Mouse (Mus musculus) midbrain, embryonic 12.5 days (tissue): ENCODE measurements around the gene Fgfr2. TPM values are rescaled to one million over a fixed set of nuclear protein-coding genes. Genes with fewer than 3 reads are reported as not detected.

Source experiments
- ATAC-seq: fragments of 200-750 bp; cut with Nextera tagmentation; 2 replicates; pipeline ENCODE4 v1.8.0; 2017; ENCODE audit warnings: low read depth, moderate TSS enrichment, moderate library complexity; ENCODE audit not compliant: low FRiP score
- H3K27ac ChIP-seq: fragments of 300-500 bp; sonication (generic); replicated peaks from 2 replicates; pipeline ENCODE4 v1.5.1; 2016; ENCODE audit warnings: mild to moderate bottlenecking
- H3K27me3 ChIP-seq: fragments of 300-500 bp; sonication (generic); 2 replicates; pipeline ENCODE4 v1.6.1; 2016; ENCODE audit warnings: mild to moderate bottlenecking
- H3K36me3 ChIP-seq: fragments of 300-500 bp; sonication (generic); 2 replicates; pipeline ENCODE4 v1.6.1; 2016
- H3K4me1 ChIP-seq: fragments of 300-500 bp; sonication (generic); 2 replicates; pipeline ENCODE4 v1.6.1; 2016
- H3K4me2 ChIP-seq: fragments of 300-500 bp; sonication (generic); replicated peaks from 2 replicates; pipeline ENCODE4 v1.6.1; 2016; ENCODE audit warnings: mild to moderate bottlenecking, moderate library complexity
- H3K4me3 ChIP-seq: fragments of 300-500 bp; sonication (generic); 2 replicates; pipeline ENCODE4 v1.5.1; 2016; ENCODE audit warnings: mild to moderate bottlenecking
- H3K9ac ChIP-seq: fragments of 300-500 bp; sonication (generic); replicated peaks from 2 replicates; pipeline ENCODE4 v1.6.1; 2016; ENCODE audit warnings: mild to moderate bottlenecking, moderate library complexity
- H3K9me3 ChIP-seq: fragments of 300-500 bp; sonication (generic); 2 replicates; pipeline ENCODE4 v1.6.1; 2016; ENCODE audit warnings: mild to moderate bottlenecking
- WGBS: fragments of 180-500 bp; shearing (Covaris S2); methylation state at CpG from one replicate; pipeline ENCODE4 v1.1.7; 2016; 5-methylcytosine and 5-hydroxymethylcytosine counted together
- polyA plus RNA-seq: library from polyadenylated mRNA; unstranded; fragments of >200 nt; fragmentation: Nextera tagmentation; extraction: Ambion mirVana; gene quantifications from 2 replicates; pipeline ENCODE4 v1.2.1, GENCODE M21; 2016

Fgfr2 gene
- polyA plus RNA-seq, 1 experiment from 2014 or later = 96.5 TPM

DNA sequence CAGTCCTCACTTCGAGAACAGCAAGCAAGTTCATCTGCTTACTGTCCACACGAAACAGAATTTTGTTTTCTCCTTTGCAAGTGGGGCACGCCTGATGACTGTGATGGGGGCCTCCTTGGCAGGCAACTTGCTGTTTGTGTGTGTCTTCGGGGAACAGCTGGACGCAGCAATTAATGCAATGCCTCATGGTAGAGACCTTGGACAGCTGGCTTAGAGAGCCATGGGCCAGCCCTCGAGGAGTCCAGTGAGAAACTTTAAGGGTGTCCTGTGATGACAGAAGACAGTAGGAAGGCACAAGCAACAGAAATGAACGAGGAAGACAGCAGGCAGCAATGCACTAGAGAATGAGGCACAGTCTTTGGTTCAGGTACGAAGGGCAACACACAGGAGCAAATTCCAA, 852.8 kb downstream of the Fgfr2 start:
- no peaks in the 10 kb centered on the region for H3K4me1 ChIP-seq
- H3K27me3 ChIP-seq = no peaks in the 10 kb centered on the region
- no peak overlapping the region for H3K27ac ChIP-seq
- WGBS = 90% methylated on average over 8 of the region's 8 CpGs
- ATAC-seq = no peak
- H3K9ac ChIP-seq = no peak overlapping the region
- no peak overlapping the region for H3K4me3 ChIP-seq
- 0 out of 2 replicates have a peak, but pooled peaks cover 4% of the 10 kb centered on the region for H3K9me3 ChIP-seq
- no peak overlapping the region for H3K4me2 ChIP-seq
- H3K36me3 ChIP-seq = peaks cover 60% of the 10 kb centered on the region

DNA sequence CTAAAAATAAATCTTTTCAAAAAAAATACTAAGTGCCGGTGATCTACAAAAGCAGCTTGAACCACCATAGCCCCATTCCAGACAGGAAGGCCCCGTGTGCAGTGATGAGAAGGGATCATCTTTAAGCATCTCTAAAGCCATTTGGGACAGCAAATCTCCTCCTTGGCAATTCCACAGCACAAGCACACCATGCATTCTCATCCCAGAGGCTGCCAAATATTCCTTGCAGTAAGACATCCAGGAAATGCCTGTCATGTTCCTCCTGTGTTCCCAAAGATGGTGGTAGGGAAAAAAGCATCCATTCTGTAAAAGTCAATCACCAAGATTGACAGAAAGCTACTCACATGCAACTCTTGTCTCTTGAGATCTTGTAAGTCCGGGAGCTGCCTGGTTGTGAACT, 853.5 kb downstream of the Fgfr2 start:
- H3K36me3 ChIP-seq = peaks cover 60% of the 10 kb centered on the region
- no peak overlapping the region for H3K4me3 ChIP-seq
- H3K27ac ChIP-seq = no peak overlapping the region
- ATAC-seq = no peak
- H3K4me2 ChIP-seq = no peak overlapping the region
- no peaks in the 10 kb centered on the region; the same call in 1 of the 2 replicates for H3K4me1 ChIP-seq
- WGBS = 84% methylated on average over 3 of the region's 3 CpGs
- no peak overlapping the region for H3K9ac ChIP-seq
- H3K9me3 ChIP-seq = 0 out of 2 replicates have a peak, but pooled peaks cover 4% of the 10 kb centered on the region
- no peaks in the 10 kb centered on the region for H3K27me3 ChIP-seq

DNA sequence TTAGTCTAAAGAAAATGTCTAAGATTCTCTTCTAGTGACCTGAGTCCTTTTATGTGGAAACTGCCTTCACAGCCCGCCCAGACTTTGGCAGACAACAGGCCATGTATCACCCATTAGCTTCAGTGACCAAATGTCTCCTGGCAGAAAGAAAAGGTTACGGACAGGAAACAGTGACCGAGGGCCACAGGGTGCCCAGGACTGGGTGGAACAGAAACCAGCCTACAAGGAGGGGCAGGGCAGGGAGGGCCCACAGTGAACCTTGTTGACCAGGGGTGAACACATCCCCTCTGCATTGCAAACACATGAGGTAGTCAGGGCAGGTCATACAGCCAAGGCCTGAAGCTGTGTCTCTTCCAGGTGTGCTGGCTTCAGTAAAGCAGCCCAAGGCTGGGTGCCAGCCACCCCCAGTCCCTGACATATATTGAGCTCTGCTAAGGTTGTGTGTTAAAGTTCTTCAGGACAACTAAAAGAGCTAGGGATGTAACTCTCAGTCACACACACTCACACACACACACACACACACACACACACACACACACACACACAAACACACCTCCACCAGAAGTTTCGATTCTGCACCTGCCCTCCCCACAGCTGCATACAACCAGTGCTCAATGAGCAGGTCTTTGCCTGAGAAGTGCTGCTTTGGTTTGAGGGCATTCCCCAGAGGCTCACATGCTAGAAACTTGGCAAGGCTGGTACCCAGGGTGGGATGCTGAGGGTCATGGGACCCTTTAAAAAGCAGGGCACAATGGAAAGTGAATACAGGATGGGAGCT, 855.2 kb downstream of the Fgfr2 start:
- Histone ChIP-seq H3K9ac (no peak overlapping the region), H3K36me3 (peaks cover 61% of the 10 kb centered on the region), H3K9me3 (no peaks in the 10 kb centered on the region), H3K4me2 (no peak overlapping the region), H3K4me1 (peaks cover 15% of the 10 kb centered on the region), H3K27ac (no peak overlapping the region), H3K4me3 (no peak overlapping the region), H3K27me3 (no peaks in the 10 kb centered on the region)
- no peak for ATAC-seq
- WGBS = 86% methylated on average over 4 of the region's 4 CpGs

DNA sequence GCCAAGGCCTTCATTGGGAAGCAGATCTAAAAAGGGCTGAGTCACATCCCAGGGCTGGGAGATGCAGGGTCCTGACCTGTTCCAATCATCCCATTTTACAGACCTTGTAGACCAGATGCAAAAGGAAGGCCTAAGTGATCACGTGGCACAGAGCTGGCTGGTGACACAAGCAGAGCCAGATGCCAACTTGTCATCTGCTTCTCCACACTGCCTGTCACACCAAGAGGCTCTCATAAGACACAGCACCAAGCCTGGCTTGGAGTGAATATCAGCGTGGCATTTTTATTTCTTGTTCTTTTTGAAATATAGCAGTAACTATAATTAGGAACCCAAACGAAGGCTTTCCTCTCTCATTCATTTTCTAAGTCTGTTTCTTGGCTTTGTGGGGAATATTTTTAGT, 858.4 kb downstream of the Fgfr2 start:
- Histone ChIP-seq H3K27ac (peak overlapping the region; percentile 87), H3K4me1 (peaks cover 30% of the 10 kb centered on the region), H3K9me3 (no peaks in the 10 kb centered on the region), H3K9ac (no peak overlapping the region), H3K36me3 (peaks cover 52% of the 10 kb centered on the region), H3K4me3 (no peak overlapping the region), H3K4me2 (no peak overlapping the region), H3K27me3 (no peaks in the 10 kb centered on the region)
- WGBS = 77% methylated on average over 3 of the region's 3 CpGs
- ATAC-seq = no peak

DNA sequence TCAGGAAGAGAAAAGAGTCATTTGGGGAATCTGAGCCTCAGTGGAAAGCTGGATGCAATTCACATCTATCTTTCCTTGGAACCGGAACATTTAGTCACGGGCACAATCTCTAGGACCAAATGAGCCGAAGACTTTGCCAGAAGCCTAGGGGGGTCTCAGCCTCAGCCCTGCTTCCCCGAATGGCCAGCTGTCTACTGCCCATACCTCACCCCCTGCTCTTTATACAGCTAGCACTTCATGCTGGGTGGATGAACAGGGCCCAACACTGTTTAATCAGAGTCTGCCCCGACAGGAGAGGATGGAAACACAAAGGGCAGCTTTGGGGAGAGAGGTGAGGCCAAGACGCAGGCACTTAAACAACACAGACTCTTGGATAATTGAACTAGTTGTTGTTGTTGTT, 860.0 kb downstream of the Fgfr2 start:
- Histone ChIP-seq H3K9me3 (no peaks in the 10 kb centered on the region), H3K4me1 (peaks cover 44% of the 10 kb centered on the region), H3K4me2 (no peak overlapping the region), H3K27ac (peak overlapping the region; percentile 87), H3K4me3 (no peak overlapping the region), H3K27me3 (no peaks in the 10 kb centered on the region), H3K9ac (no peak overlapping the region), H3K36me3 (peaks cover 36% of the 10 kb centered on the region)
- WGBS = 24% methylated on average over 6 of the region's 6 CpGs
- ATAC-seq = peak; percentile 85

DNA sequence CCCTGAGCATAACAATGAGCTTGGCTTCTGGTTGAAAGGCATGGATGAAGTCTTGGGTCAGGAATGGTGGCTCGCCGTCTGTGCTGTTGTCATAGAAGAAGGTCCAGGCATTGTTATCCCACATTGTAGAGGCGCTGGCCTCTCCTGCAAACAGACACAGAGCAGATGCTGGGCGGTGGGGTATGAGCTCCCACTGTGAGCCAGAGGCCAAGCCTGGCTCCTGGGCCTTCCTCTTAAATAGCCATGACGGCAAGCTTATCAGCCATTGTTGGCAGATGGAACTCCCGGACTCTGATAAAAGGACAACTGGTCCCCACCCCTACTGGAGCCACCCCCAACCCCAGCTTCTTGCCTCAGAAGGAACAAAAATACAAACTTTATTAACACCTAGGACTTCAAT, 860.5 kb downstream of the Fgfr2 start:
- 11% methylated on average over 6 of the region's 6 CpGs for WGBS
- peak; percentile 88 for ATAC-seq
- Histone ChIP-seq H3K9me3 (no peaks in the 10 kb centered on the region), H3K9ac (no peak overlapping the region), H3K4me1 (peaks cover 49% of the 10 kb centered on the region), H3K27me3 (no peaks in the 10 kb centered on the region), H3K4me3 (no peak overlapping the region), H3K27ac (peak overlapping the region; percentile 87), H3K36me3 (peaks cover 31% of the 10 kb centered on the region), H3K4me2 (no peak overlapping the region)

DNA sequence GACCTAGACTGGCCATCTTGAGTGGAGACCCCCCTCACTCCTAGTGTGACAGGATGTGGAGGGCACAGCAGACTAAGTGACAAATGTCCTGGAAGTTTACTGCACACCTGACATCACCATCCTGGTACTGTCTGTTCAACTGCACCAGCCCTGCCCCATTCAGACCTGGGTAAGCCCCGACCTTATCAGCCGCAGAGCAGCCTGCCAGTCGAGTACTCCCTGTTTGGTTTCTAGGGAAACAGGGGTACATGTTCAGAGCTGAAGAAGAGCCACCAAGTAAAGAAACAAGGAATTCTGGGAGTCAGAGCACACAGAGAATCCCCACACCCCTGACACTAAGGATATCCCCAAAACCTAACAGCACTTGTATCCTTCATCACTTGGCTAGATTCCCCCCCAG, 861.3 kb downstream of the Fgfr2 start:
- Histone ChIP-seq H3K4me1 (peaks cover 49% of the 10 kb centered on the region), H3K27me3 (no peaks in the 10 kb centered on the region), H3K27ac (peak overlapping the region; percentile 87), H3K36me3 (peaks cover 23% of the 10 kb centered on the region), H3K9me3 (no peaks in the 10 kb centered on the region), H3K4me3 (no peak overlapping the region), H3K9ac (no peak overlapping the region), H3K4me2 (no peak overlapping the region)
- WGBS = 36% methylated on average over 3 of the region's 3 CpGs
- no peak for ATAC-seq

DNA sequence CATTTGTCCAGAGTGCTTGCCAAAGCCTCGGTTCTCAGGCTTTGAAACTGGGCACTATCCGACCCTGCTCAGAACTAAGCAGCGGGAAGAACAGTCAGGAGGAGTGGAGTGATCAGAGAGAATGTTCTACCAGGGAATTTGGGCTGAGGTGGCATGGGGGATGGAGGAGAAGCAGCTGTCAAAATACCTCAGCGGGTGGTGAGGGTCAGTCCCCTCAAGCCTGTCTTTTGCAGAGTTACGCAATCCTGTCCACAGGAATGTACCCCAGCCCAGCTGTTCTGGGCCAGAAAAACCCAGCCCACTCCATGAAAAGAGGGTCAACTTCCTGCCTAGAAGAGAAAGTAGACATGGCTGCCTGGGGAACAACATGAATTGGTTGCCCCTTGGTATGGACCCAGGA, 862.5 kb downstream of the Fgfr2 start:
- Histone ChIP-seq H3K9me3 (no peaks in the 10 kb centered on the region), H3K27me3 (no peaks in the 10 kb centered on the region), H3K4me3 (no peak overlapping the region), H3K9ac (no peak overlapping the region), H3K36me3 (peaks cover 17% of the 10 kb centered on the region; the same call in 1 of the 2 replicates), H3K4me1 (peaks cover 49% of the 10 kb centered on the region), H3K4me2 (no peak overlapping the region), H3K27ac (no peak overlapping the region)
- WGBS = 58% methylated on average over 5 of the region's 5 CpGs
- no peak for ATAC-seq

DNA sequence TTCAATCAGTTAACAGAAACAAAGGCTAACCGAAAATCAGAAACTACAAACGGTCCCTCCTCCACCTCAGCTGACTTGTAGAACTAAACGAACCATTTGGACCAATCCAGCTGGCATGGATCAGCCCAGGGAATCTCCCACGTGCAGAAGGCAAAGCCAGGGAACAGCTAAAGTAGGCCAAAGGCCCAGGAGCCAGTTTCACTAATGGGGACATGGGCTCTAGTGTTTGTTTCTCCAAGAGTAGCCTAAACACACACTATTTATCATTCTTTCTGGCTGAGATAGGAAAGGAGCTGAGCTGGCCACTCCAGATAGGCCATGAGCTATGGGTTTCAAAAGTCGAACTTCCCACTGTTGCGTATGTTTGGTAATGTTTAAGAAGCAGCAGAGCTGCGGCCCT, 864.3 kb downstream of the Fgfr2 start:
- Histone ChIP-seq H3K27ac (0 out of 2 replicates have a peak overlapping the region, but pooled peaks have one; percentile 35), H3K4me3 (no peak overlapping the region), H3K9me3 (no peaks in the 10 kb centered on the region), H3K4me1 (peaks cover 42% of the 10 kb centered on the region), H3K27me3 (no peaks in the 10 kb centered on the region), H3K4me2 (no peak overlapping the region), H3K36me3 (peaks cover 9% of the 10 kb centered on the region; the same call in 1 of the 2 replicates), H3K9ac (no peak overlapping the region)
- 40% methylated on average over 7 of the region's 7 CpGs for WGBS
- no peak for ATAC-seq

DNA sequence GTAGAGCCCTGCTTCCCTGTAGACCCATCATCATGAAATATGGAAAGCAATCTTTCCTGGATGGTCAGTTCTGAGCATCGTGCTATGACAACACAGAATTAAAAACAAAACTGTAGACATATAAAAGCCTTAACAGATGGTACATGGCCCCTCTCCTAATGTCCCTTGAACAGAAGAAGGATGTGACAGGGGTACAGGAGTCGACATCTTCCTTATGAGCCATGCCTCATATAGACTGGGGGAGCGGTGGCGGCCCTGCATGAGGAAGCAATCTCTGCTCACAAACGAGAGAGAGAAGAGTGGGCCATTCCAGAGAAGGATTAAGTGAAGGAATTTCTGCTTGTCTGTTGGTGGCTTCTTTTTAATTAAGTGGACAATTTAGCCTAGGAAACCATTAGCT, 864.9 kb downstream of the Fgfr2 start:
- no peaks in the 10 kb centered on the region for H3K9me3 ChIP-seq
- no peaks in the 10 kb centered on the region for H3K27me3 ChIP-seq
- peaks cover 9% of the 10 kb centered on the region; the same call in 1 of the 2 replicates for H3K36me3 ChIP-seq
- no peak overlapping the region for H3K4me2 ChIP-seq
- H3K27ac ChIP-seq = no peak overlapping the region
- 56% methylated on average over 5 of the region's 5 CpGs for WGBS
- no peak overlapping the region for H3K4me3 ChIP-seq
- H3K9ac ChIP-seq = no peak overlapping the region
- peaks cover 39% of the 10 kb centered on the region for H3K4me1 ChIP-seq
- ATAC-seq = no peak

DNA sequence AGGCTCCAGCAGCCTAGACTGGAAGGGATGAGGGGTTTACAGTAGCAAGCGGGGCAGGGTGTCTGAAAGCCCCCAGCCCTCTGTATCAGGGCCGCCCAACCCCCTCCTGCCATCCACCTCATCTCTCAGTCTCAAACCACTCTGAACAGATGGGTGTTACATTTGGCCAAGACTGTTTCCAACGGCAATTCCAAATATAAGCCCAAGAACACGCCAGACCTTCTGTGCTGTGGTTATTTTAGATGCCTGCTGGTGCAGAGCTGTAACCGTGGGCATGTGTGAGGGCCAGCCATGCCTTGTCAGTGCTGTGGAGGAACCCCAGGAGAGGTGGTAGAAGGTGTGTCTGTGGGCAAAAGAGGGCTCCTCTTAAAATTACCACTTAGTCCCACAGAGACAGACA, 869.6 kb downstream of the Fgfr2 start:
- Histone ChIP-seq H3K4me3 (no peak overlapping the region), H3K9me3 (no peaks in the 10 kb centered on the region), H3K27me3 (no peaks in the 10 kb centered on the region), H3K36me3 (peaks cover 9% of the 10 kb centered on the region; the same call in 1 of the 2 replicates), H3K9ac (no peak overlapping the region), H3K4me1 (peaks cover 26% of the 10 kb centered on the region), H3K27ac (no peak overlapping the region), H3K4me2 (no peak overlapping the region)
- 89% methylated on average over 5 of the region's 5 CpGs for WGBS
- ATAC-seq = no peak

DNA sequence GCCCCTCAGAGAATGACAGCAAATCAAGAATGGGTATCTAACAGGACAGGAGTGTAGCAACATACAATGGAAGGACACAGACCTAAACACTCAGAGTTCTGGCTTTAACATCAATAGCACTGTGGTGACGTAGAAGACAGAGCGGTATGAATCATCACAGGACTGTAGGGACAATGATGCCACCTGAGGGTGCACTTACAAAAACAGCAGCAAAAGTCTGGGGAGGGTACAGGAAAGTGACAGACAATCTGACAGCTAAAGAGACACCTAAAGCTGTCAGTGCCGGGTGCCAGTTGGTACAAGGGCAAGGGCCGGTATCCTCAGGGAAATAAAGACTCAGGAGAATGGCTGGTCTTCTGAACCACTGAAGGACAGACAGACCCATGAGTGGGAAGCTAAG, 870.1 kb downstream of the Fgfr2 start:
- Histone ChIP-seq H3K9me3 (no peaks in the 10 kb centered on the region), H3K9ac (no peak overlapping the region), H3K4me2 (no peak overlapping the region), H3K36me3 (peaks cover 9% of the 10 kb centered on the region; the same call in 1 of the 2 replicates), H3K4me1 (peaks cover 27% of the 10 kb centered on the region), H3K27me3 (no peaks in the 10 kb centered on the region), H3K27ac (no peak overlapping the region), H3K4me3 (no peak overlapping the region)
- 92% methylated on average over 4 of the region's 4 CpGs for WGBS
- no peak for ATAC-seq
